Mouse (Mus musculus) stomach, postnatal 0 days (tissue): ENCODE measurements around the gene Prkca.

ENCODE experiments used
- CTCF ChIP-seq: IDR thresholded peaks from 2 replicates; pipeline ENCODE4 v1.5.1; 2016; ENCODE audit warnings: antibody characterized with exemption, low read depth, mild to moderate bottlenecking, moderate library complexity
- EP300 ChIP-seq: optimal IDR thresholded peaks from 2 replicates; pipeline ENCODE3; 2016; ENCODE audit warnings: antibody characterized with exemption

DNA sequence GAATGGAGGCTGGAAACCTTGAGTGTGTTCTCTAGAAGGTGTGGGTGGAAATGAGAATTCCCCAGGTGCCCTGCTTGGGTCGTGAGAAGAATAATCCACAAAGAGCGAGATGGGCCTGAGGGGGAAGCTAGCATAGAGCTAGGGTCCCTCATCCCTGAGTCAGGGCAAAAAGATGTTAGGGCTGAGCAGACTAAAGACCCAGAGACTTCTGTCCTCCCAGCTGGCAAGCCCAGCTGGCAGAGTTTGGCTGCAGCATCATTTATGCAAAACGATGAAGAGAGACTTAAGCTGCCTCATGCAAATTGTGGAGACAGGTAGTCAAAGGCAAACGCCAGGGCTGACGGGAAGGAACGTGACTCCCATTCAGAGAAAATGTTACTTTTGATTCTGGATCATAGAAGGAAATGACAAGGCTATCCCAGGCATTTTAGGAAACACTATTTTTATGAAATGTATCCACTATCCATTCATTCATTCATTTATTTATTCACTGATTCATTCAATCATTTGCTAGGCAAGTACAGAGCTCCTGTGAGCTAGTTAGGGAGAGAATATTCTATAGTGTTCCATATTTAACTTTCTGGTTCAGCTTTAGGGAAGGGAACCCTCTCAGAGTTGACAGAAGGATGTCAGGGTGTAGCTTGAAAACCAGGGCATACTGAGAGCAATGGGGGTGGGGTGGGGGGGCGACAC is 139.4 kb downstream of the Prkca start:
- TF ChIP-seq CTCF = no peak
- TF ChIP-seq EP300 = no peak
